Mouse (Mus musculus) liver, embryonic 14.5 days (tissue): ENCODE data around the gene Prep.

Experiments used
- CTCF ChIP-seq: IDR thresholded peaks from 2 replicates; pipeline ENCODE4 v1.5.1; 2016; ENCODE audit warnings: antibody characterized with exemption, low read depth, control low read depth
- EP300 ChIP-seq: IDR thresholded peaks from 2 replicates; pipeline ENCODE4 v1.6.1; 2016; ENCODE audit warnings: antibody characterized with exemption, low read depth

DNA sequence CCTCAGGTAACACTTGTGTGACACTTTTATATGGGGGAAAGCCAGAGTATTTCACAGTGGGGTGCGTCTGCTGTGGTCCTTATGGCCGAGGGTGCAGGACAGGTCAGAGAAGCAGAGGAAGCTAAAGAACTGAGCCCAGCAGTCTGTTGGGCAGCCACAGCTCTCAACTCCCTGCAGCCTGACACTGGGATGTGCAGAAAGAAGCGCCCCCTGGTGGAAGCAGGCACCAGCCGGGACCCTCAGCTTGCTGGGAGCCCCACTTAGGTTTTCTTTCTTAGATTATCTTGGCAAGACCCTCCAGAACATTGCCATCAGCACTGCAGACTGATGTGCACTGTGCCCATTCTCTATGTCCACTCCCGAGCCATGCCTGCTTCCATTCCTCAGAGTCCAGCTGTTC lies 19.6 kb downstream of the Prep start:
- no peak for TF ChIP-seq EP300
- peak; percentile 75 for TF ChIP-seq CTCF
